Mouse (Mus musculus): ENCODE results near the gene Cpsf3.

Gene Cpsf3

DNA sequence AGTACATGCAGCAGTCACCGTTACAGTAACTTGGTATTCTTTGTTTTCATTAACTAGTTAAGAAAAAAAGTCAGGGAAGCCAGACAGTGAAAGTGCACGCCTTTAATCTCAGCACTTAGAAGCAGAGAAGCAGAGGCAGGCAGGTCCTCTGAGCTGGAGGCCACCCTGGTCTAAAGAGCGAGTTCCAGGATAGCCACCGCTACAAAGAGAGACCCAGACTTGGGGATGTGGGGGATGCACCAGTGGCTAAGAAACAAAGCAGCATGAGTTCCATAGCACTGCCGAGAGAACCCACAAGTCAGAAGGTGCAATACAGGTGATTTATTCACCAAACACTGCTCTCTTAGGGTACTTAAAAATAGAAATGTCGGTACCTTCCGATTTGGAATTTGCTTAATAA is 47.8 kb downstream of the Cpsf3 start:
- no peak for DNase-seq (ENCODE audit: low read depth, low spot score)

DNA sequence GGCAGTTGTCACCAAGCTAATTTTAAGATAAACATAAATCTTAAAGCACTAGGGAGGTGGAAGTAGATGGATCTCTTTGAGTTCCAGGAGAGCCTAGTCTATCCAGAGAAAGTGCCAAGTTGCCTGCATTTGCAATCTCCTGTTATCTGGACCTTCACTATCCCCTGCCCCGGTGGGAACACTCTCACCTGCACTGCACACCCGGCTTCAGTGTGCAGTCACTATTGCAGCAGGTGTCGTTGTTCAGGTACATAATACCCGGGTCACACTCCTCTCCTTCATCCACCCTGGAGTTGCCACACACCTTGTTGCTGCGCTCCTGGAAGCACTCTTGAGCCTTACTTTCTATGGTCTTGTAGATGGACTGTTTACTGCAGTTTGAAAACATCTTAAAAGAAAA is 48.6 kb downstream of the Cpsf3 start:
- DNase-seq (ENCODE audit: low read depth, low spot score): no peak

GRCm38 (mm10) chr12:21335869-21336268 is 50.7 kb downstream of the Cpsf3 start:
- peak; percentile 17 for DNase-seq (ENCODE audit: low read depth, low spot score)

DNA sequence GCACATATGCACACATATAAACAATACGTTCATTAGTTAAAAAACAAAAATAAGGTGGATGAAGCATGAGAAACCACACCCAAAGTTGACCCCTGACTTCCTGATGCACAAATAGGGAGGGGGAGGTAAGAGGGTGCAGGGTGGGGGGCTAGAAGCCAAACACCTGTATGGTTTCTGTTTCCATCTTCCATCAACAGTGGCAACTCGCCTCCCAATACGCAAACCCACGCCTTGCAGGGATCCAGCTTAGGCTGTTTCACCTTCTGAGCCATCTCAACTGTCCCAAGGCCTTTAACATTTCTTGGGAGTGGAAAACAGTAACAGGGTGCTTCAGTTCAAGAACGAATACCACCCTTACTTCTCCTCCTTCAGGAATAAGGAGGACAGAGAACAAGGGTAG is 52.0 kb downstream of the Cpsf3 start:
- DNase-seq (ENCODE audit: low read depth, low spot score): no peak

DNA sequence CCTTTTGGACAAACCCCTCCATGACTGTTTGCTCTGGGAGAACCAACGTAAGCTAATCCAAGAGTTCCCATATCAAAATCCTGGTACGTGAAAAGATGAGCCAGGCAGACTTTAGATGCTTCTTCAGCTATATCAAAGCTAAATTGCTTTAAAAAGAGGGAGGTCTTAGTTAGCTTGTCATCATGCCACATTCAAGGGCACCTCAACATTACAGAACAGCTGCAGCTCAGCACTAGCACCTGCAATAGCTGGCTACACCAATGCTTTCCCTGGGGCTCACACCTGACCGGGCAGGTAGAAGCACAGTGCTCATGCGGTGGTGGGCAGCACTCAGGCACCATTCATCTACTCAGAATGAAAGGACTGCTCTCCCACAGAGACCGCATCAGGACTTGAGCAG is 55.5 kb downstream of the Cpsf3 start:
- no peak for DNase-seq (ENCODE audit: low read depth, low spot score)

GRCm38 (mm10) chr12:21346972-21347371 is 61.8 kb downstream of the Cpsf3 start:
- no peak for DNase-seq (ENCODE audit: low read depth, low spot score)

DNA sequence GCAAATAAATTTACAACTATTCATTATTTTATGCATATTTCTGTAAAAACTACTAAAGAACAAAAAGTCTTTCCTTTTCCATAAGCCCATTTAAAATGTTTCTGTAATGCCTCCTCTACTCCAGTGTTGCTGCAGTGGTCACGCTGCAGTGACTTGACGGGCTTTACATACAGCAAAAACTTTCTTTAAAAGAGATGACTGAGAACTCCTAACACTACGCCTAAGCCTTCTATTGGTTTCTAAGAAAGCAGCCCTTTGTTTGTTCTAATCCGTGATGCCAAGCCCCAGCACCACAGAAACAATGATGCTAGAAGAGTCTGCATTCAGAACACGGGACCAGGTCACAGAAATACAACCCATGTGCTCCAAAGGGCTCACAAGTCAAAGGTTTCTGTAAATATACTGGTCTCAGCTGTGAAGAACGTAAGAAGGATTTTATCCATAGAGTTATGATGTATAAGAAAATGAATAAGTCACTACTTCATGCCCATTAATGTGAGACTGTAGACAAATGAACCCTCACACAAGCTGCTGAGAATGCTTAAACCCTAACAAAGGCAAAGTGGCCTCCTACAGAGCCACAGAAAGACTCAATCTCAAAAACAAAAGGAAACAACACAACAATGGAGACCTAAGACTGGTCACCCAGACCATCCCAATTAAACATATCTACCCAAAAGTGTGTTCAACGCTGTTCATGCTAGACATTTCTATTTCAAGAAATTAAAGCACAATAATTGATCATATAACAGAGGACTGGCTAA is 65.1 kb downstream of the Cpsf3 start:
- no peak for DNase-seq (ENCODE audit: low read depth, low spot score)

DNA sequence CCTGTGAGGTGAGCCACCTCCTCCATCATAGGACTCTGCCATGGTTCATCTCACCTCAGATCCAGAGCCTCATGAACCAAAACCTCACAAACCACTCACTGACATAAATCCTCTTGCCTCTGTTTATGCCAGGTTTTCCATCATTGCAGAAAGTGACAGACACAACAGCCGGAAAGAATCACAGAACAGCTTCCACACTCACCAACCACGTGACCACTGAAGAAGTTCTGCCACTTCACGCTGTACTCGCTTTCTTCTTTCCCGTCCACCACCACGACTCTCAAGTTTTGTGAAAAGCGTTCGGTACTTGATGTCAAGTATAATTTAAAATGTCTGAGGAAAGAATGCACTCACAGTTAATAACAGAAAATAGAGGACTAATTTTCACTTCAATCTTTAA is 68.5 kb downstream of the Cpsf3 start:
- DNase-seq (ENCODE audit: low read depth, low spot score): no peak

GRCm38 (mm10) chr12:21362686-21363085 is 77.5 kb downstream of the Cpsf3 start:
- DNase-seq (ENCODE audit: low read depth, low spot score): peak; percentile 7

- DNase-seq (ENCODE audit: low read depth, low spot score): no peak
Observed at GRCm38 (mm10) chr12:21363195-21363594, 78.0 kb downstream of the Cpsf3 start.
